Mouse (Mus musculus): ENCODE measurements at regions not wholly inside any gene's neighbourhood (a gene's known extent, or its start where the extent isn't known, plus 50 kb on each side); places are given as distances from the start of the nearest gene placed in this dataset.

GRCm38 (mm10) chr11:25356671-25357586 lies 853.6 kb downstream of the 5730522E02Rik start:
- ATAC-seq (replicated peaks; ENCODE audit: low read depth, poor library complexity, severe bottlenecking): no peak

DNA sequence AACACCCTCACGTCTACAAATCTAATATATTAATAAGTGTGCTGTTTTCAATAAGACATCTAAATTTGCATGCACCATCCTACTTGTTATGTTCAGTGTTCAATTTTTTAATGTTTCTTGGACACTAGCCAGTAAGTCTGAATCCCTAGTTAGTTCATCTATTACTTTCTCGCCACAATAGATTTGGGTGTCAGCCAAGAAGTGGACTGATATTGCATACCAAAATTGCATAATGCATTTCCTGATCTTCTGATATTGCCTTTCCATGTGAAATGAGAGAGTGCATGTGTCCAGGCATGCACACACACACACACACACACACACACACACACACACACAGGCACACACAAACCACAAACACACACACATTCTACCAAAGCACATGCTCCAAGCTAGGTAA lies 874.9 kb downstream of the 5730522E02Rik start:
- no peak for ATAC-seq (replicated peaks; ENCODE audit: low read depth, poor library complexity, severe bottlenecking)

DNA sequence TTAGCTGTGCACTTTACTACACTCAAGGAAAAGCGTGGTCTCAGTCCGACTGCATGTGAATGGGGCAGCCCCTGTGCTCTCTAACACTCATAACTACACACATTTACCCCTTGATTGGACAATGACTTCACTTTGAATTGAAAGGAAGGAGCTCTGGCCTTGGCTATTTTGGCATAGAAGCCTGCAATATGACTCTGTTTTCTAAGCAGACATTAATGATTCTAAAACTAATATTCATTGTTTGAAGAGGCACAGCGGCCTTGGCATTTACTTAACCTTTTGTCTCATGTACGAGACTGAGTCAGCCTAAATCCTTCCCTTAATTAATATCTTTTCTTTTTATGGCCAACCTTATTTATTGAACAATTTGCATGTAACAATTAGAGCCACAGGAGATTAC lies 879.9 kb downstream of the 5730522E02Rik start:
- ATAC-seq (replicated peaks; ENCODE audit: low read depth, poor library complexity, severe bottlenecking): no peak

- no peak for ATAC-seq (replicated peaks; ENCODE audit: low read depth, poor library complexity, severe bottlenecking)
Measured at GRCm38 (mm10) chr11:25322426-25322825, 888.1 kb downstream of the 5730522E02Rik start.

DNA sequence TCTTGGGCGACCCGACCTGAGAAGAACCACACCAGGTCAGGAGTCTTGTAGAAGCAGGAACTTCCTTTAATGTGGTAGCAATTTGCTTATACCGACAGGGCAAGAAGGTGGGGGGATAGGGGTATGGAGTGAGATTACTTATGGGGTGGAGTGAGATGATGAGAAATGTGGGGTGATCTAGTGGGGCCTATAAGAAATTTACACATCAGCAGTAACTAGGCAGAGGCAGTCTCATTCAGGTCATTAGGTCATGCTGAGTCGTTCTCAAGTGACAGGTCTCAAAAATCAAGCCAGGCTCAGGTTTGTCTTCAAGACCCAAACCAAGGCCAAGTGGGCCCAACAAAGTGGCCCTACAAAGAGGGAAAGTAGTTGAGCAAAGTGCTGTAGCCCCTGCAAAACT lies 889.1 kb downstream of the 5730522E02Rik start:
- no peak for ATAC-seq (replicated peaks; ENCODE audit: low read depth, poor library complexity, severe bottlenecking)

DNA sequence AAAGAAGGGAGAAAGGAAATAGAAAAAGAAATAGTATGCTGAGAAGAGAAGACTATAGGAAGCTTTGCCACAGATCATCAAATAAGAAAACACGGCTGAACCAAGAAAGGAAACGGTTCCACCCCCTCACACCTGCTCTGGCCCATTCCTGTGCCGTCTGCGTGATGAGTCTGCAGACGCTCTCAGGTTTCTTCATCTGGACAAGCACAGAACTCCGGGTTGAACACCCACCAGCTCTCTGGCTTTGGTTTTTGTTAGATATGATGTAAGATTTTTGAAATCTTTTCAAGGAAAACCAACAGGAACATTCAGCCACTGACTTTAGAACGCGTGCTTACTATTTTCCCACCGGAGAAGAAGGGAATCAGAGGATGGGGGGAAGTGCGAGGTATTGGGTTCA lies 895.9 kb downstream of the 5730522E02Rik start:
- no peak for ATAC-seq (replicated peaks; ENCODE audit: low read depth, poor library complexity, severe bottlenecking)

GRCm38 (mm10) chr11:25313879-25314278 lies 896.7 kb downstream of the 5730522E02Rik start:
- ATAC-seq (replicated peaks; ENCODE audit: low read depth, poor library complexity, severe bottlenecking): no peak

DNA sequence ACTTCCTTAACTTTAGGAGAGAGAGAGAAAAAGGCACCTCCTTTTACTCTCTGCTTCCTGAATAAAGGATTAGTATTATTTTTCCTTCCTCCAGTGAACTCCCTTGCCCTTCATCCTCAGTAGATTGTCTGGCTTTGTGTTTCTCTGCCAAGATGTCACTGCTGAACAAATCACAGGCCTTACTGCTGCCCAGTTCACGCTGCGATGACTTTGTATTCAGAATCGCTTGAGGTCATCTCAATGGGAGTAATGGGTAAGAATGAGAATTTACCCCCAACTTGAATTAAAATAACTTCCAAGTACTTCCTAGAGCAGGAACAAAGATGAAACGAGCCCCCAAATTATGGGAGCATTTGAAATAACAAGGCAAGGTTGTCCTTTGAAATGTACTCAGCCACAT lies 897.3 kb downstream of the 5730522E02Rik start:
- no peak for ATAC-seq (replicated peaks; ENCODE audit: low read depth, poor library complexity, severe bottlenecking)

DNA sequence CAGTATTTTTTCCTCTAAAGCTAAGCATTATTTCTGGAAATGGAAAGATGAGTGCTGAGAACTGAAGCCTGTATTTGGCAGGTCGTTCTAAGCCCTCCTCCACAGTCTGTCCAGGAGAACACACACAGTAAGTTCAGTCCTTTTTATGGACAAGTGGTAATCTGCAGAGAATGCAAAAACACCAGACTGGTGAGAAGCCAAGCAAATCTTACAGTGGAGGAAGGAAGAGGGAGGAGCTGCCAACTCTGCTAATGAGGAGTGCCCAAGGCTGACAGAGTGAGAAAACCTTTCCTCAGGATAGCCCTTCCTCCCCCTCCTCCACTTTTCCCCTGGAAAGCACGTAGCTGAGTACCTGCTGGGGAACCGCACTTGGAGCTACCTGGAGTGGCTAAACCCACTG lies 899.8 kb downstream of the 5730522E02Rik start:
- ATAC-seq (replicated peaks; ENCODE audit: low read depth, poor library complexity, severe bottlenecking): no peak

- peak; percentile 98 for ATAC-seq (replicated peaks; ENCODE audit: low read depth, poor library complexity, severe bottlenecking)
Measured at GRCm38 (mm10) chr11:25301130-25301529, 909.4 kb downstream of the 5730522E02Rik start.

DNA sequence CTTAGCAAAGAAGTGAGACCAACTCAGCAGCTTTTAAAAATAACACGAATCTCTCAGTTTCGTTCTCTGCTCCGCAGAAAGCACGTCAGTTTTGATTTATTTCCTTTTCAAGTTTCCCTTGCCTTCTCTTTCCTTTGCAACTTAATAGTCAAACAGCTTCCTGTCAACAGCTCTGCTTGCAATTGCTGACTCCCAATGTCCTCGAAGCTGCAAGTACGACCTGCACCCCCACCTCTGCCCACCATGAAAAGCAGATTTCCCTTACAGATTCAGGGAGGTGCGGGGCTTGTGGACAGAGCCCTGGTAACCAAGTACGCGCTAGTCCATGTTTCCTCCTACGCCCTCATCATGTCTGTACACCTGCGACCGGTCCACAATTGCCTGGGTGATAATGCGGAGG lies 922.2 kb downstream of the 5730522E02Rik start:
- peak; percentile 45; the same call in 1 of the 2 replicates for ATAC-seq (replicated peaks; ENCODE audit: low read depth, poor library complexity, severe bottlenecking)

DNA sequence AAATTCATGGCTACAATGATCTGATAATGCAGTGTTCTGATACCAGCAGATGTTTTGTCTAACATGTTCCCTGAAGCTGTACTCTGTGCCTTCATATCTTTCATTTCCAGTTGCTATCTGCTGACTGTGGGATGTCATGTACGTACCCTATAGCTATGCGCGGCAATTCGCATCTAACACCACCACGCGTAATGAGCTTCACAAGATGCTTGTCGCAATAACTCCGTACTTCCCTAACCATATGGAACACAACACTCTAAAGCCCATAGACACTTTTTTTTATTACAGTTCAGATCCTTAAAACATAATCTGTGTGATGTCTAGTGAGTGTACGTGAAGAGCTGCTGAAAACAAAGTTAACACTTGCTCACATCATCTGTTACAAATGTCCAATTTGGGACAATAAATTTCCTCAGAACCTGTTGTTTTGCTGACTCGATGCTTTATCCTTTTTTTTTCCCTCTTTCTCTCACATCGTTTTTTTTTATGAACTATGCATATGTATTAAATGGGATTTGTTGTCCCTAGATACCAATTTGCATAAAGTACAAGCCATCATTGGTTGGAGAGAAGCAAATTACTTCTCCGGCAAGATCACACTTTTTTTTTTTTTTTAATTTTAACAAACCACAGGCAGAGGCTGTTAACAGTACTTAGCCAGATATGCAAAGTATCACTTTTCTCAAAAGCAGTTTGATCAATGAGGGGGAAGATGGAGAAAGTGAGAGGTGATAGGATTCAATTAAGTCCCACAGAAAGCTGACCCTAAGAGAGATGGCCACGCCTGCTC lies 922.9 kb downstream of the 5730522E02Rik start:
- no peak for ATAC-seq (replicated peaks; ENCODE audit: low read depth, poor library complexity, severe bottlenecking)

DNA sequence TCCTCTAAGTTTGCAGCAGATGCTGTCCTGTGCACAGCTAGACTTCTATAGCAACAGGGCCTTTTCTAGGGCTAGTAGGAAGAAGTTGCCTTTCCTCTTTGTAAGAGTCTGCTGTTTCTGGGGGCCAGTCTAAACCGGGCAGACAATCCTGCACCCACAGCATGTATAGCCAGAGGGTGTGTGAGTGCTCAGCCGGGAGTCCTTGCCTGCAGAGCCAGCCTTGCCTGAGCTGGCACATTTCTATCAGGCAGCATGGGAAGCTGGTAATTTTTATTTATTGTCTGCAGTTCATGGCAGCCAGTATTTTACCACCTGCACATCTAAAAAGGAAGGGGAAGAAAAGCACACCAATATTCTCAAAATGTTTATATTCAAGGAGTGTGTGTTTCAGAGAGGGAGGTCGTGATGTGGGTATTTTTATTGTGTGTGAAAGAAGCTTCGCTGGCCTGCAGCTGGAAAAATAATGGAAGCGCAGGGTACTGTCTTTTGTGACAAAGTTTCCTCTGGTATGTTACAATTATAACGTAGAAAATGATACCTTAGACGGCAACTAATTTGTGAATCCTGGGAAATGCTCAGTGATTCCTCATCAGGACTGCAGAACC lies 940.5 kb downstream of the 5730522E02Rik start:
- ATAC-seq (replicated peaks; ENCODE audit: low read depth, poor library complexity, severe bottlenecking): 0 out of 2 replicates have a peak, but pooled peaks have one; percentile 22

- ATAC-seq (replicated peaks; ENCODE audit: low read depth, poor library complexity, severe bottlenecking): no peak
Measured at GRCm38 (mm10) chr11:25262906-25263305, 947.7 kb downstream of the 5730522E02Rik start.

GRCm38 (mm10) chr11:25259691-25260090 lies 950.9 kb downstream of the 5730522E02Rik start:
- ATAC-seq (replicated peaks; ENCODE audit: low read depth, poor library complexity, severe bottlenecking): no peak

GRCm38 (mm10) chr11:25233360-25233890 lies 977.1 kb downstream of the 5730522E02Rik start:
- ATAC-seq (replicated peaks; ENCODE audit: low read depth, poor library complexity, severe bottlenecking): no peak
